Mouse (Mus musculus) CH12.LX (cell line): Measurements from ENCODE around the gene Mad1l1. TPM values are rescaled to one million over a fixed set of nuclear protein-coding genes. Genes with fewer than 3 reads are reported as not detected.

ENCODE experiments used
- DNase-seq: peaks from one replicate; pipeline ENCODE4 v3.0.0-alpha.2; 2013; ENCODE audit errors: extremely low read depth
- H3K27ac ChIP-seq: 2 replicates; pipeline ENCODE4 v1.5.1; 2012; ENCODE audit warnings: low read depth, mild to moderate bottlenecking, control low read depth, moderate library complexity; ENCODE audit not compliant: insufficient read depth
- H3K27me3 ChIP-seq: replicated peaks from 2 replicates; pipeline ENCODE3; 2012; ENCODE audit warnings: inconsistent platforms
- H3K36me3 ChIP-seq, 2 experiments: replicated peaks in 1 of 2; 2 replicates each; pipeline versions ENCODE3 to v1.6.1; 2012; ENCODE audit warnings: inconsistent platforms in 1 of 2, low read length in 1 of 2, mild to moderate bottlenecking in 1 of 2, mixed read lengths in 1 of 2, moderate library complexity in 1 of 2; ENCODE audit not compliant: control insufficient read depth in 1 of 2, insufficient read depth in 1 of 2
- H3K4me1 ChIP-seq, 2 experiments: 2 replicates each; pipeline ENCODE4 v1.6.1; 2012; ENCODE audit warnings: inconsistent platforms in 1 of 2, moderate library complexity in 1 of 2; ENCODE audit not compliant: insufficient read depth in 2 of 2, control insufficient read depth in 1 of 2
- H3K4me2 ChIP-seq: 2 replicates; pipeline ENCODE4 v1.6.1; 2012; ENCODE audit warnings: low read depth, mild to moderate bottlenecking, control low read depth; ENCODE audit not compliant: poor library complexity, insufficient read depth, severe bottlenecking
- H3K4me3 ChIP-seq, 3 experiments: fragments of 150-350 bp in 1 of 3; sonication (generic) in 1 of 3; replicated peaks in 1 of 3; 2 replicates each; pipeline versions ENCODE3 to v1.5.1; 2011 to 2012; ENCODE audit warnings: low read depth in 2 of 3, low read length in 2 of 3, mild to moderate bottlenecking in 2 of 3, moderate library complexity in 2 of 3, control low read depth in 1 of 3, improper control_type of control experiment in 1 of 3, inconsistent platforms in 1 of 3, mixed read lengths in 1 of 3; ENCODE audit not compliant: poor library complexity in 1 of 3
- H3K79me2 ChIP-seq: replicated peaks from 2 replicates; pipeline ENCODE4 v1.6.1; 2012; ENCODE audit warnings: mild to moderate bottlenecking, moderate library complexity; ENCODE audit not compliant: control insufficient read depth, poor library complexity, insufficient read depth, severe bottlenecking; ENCODE audit errors: extremely low read depth
- H3K9ac ChIP-seq: 2 replicates; pipeline ENCODE4 v1.6.1; 2012; ENCODE audit warnings: low read depth, mild to moderate bottlenecking, control low read depth, moderate library complexity; ENCODE audit not compliant: insufficient read depth
- H3K9me3 ChIP-seq: replicated peaks from 2 replicates; pipeline ENCODE3; 2012; ENCODE audit warnings: low read length, inconsistent platforms, mixed read lengths
- CTCF ChIP-seq, 2 experiments: IDR thresholded peaks in 1 of 2; conservative IDR thresholded peaks in 1 of 2; 2 replicates each; pipeline ENCODE4 v1.5.1; 2011 to 2012; ENCODE audit warnings: low read depth in 2 of 2, low read length in 2 of 2, improper control_type of control experiment in 1 of 2, inconsistent platforms in 1 of 2, mild to moderate bottlenecking in 1 of 2, moderate library complexity in 1 of 2
- E2F4 ChIP-seq: IDR thresholded peaks from 2 replicates; pipeline ENCODE4 v1.6.1; 2011; ENCODE audit warnings: low read depth, low read length, improper control_type of control experiment; ENCODE audit not compliant: insufficient replicate concordance
- ELF1 ChIP-seq: IDR thresholded peaks from 2 replicates; pipeline ENCODE4 v1.6.1; 2014; ENCODE audit warnings: low read depth, mild to moderate bottlenecking, inconsistent platforms, low read length, improper control_type of control experiment
- ETS1 ChIP-seq: conservative IDR thresholded peaks from 2 replicates; pipeline ENCODE4 v1.6.1; 2012; ENCODE audit warnings: low read depth, mild to moderate bottlenecking, inconsistent platforms, low read length, improper control_type of control experiment, moderate library complexity
- GABPA ChIP-seq: IDR thresholded peaks from 2 replicates; pipeline ENCODE4 v1.6.1; 2012; ENCODE audit warnings: low read depth, low read length, improper control_type of control experiment, inconsistent platforms; ENCODE audit not compliant: insufficient replicate concordance
- JUN ChIP-seq: IDR thresholded peaks from 2 replicates; pipeline ENCODE4 v1.6.1; 2011; ENCODE audit warnings: low read depth, mild to moderate bottlenecking, low read length, improper control_type of control experiment, moderate library complexity; ENCODE audit not compliant: insufficient read depth
- MAFK ChIP-seq: IDR thresholded peaks from 2 replicates; pipeline ENCODE4 v1.6.1; 2011; ENCODE audit warnings: low read length, improper control_type of control experiment; ENCODE audit not compliant: insufficient replicate concordance
- MEF2A ChIP-seq: IDR thresholded peaks from 2 replicates; pipeline ENCODE4 v1.6.1; 2014; ENCODE audit warnings: low read depth, mild to moderate bottlenecking, inconsistent platforms, low read length, improper control_type of control experiment, borderline replicate concordance
- MXI1 ChIP-seq: IDR thresholded peaks from 2 replicates; pipeline ENCODE4 v1.6.1; 2011; ENCODE audit warnings: mild to moderate bottlenecking, low read depth, low read length, improper control_type of control experiment
- MYC ChIP-seq: IDR thresholded peaks from 2 replicates; pipeline ENCODE4 v1.6.1; 2011; ENCODE audit warnings: low read depth, mild to moderate bottlenecking, improper control_type of control experiment, low read length
- NRF1 ChIP-seq: IDR thresholded peaks from 2 replicates; pipeline ENCODE4 v1.6.1; 2014; ENCODE audit warnings: low read depth, mild to moderate bottlenecking, inconsistent platforms, low read length, improper control_type of control experiment, moderate library complexity
- PAX5 ChIP-seq: IDR thresholded peaks from 2 replicates; pipeline ENCODE4 v1.6.1; 2012; ENCODE audit warnings: low read length, inconsistent platforms, mixed read lengths
- POLR2AphosphoS2 ChIP-seq: IDR thresholded peaks from 2 replicates; pipeline ENCODE4 v1.6.1; 2011; ENCODE audit warnings: low read depth, low read length, improper control_type of control experiment
- RAD21 ChIP-seq: IDR thresholded peaks from 2 replicates; pipeline ENCODE4 v1.6.1; 2011; ENCODE audit warnings: low read depth, mild to moderate bottlenecking, low read length, improper control_type of control experiment, moderate library complexity
- SIN3A ChIP-seq: IDR thresholded peaks from 2 replicates; pipeline ENCODE4 v1.6.1; 2012; ENCODE audit warnings: low read length, improper control_type of control experiment, inconsistent platforms
- TBP ChIP-seq: conservative IDR thresholded peaks from 2 replicates; pipeline ENCODE4 v1.6.1; 2011; ENCODE audit warnings: low read depth, low read length, improper control_type of control experiment
- TCF12 ChIP-seq: IDR thresholded peaks from 2 replicates; pipeline ENCODE4 v1.6.1; 2014; ENCODE audit warnings: low read depth, mild to moderate bottlenecking, inconsistent platforms, low read length, improper control_type of control experiment
- UBTF ChIP-seq: IDR thresholded peaks from 2 replicates; pipeline ENCODE4 v1.6.1; 2012; ENCODE audit warnings: low read depth, mild to moderate bottlenecking, inconsistent platforms, low read length, improper control_type of control experiment, moderate library complexity
- dilution Hi-C: fragments of 300-500 bp; cut with MboI; formaldehyde crosslinking; loops from 2 replicates; pipeline ENCODE4 v1.14.3; 2020; ENCODE audit warnings: low sequenced_read_pairs; ENCODE audit not compliant: extremely low pct_unique_long_range_greater_than_20kb, extremely low pct_ligation_motif_present
- in situ Hi-C: fragments of 300-500 bp; cut with MboI; formaldehyde crosslinking; loops from 3 replicates; pipeline ENCODE4 v1.14.3; 2019; ENCODE audit warnings: low sequenced_read_pairs, low pct_ligation_motif_present, low pct_unique_long_range_greater_than_20kb, mixed read lengths
- polyA plus RNA-seq: library from polyadenylated mRNA; unstranded; fragments of >175 nt; gene quantifications from 2 replicates; pipeline ENCODE4 v1.2.1, GENCODE M21; 2012; ENCODE audit warnings: low read depth; ENCODE audit not compliant: insufficient read length
- total RNA-seq, 2 experiments: library from RNA; depleted of rRNA; stranded (reverse); fragments of 300-350 nt in 1 of 2; fragments of >200 nt in 1 of 2; gene quantifications; 2 replicates each; pipeline ENCODE4 v1.2.3; 2012 to 2014

The Mad1l1 gene
- total and polyA plus RNA-seq, 3 experiments, result 24.8 to 45.6 (median 28.9) TPM

DNA sequence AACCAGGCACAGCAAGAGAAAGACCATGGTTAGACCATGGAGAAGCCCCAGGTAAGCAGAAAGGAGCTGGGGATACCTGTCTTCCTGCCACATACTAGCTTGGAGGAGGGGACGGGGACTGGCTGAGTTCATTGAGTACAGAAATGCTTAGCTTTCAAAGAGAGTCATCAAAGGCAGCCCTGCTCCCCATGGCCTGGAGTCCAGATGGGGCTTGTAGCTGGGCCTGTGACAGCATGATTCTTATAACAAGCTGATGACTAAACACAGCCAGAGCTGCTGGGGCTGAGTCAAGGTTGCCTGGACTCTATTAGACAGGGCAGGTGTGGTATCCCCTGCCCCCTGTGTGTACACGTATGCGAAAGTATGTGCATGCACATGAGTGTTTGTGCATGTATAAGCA lies 242.9 kb downstream of the Mad1l1 start:
- peaks cover 11 to 91% of the 10 kb centered on the region in 2 experiments for H3K36me3 ChIP-seq
- H3K27me3 ChIP-seq, result no peaks in the 10 kb centered on the region
- in situ Hi-C loops (no loop called here), dilution Hi-C loops (no loop called here)
- no peak overlapping the region for H3K27ac ChIP-seq
- TF ChIP-seq TCF12, result no peak
- TF ChIP-seq PAX5, result no peak
- TF ChIP-seq NRF1, result no peak
- TF ChIP-seq GABPA, result no peak
- TF ChIP-seq RAD21, result no peak
- TF ChIP-seq MXI1, result no peak
- no peak for TF ChIP-seq POLR2AphosphoS2
- H3K4me3 ChIP-seq, result no peak overlapping the region
- H3K9me3 ChIP-seq, result no peaks in the 10 kb centered on the region
- peaks cover 0 to 16% of the 10 kb centered on the region in 2 experiments; a peak in 2 of 4 replicates for H3K4me1 ChIP-seq
- H3K79me2 ChIP-seq, result no peaks in the 10 kb centered on the region
- no peak overlapping the region for H3K9ac ChIP-seq
- DNase-seq, result no peak
- no peak overlapping the region for H3K4me2 ChIP-seq

DNA sequence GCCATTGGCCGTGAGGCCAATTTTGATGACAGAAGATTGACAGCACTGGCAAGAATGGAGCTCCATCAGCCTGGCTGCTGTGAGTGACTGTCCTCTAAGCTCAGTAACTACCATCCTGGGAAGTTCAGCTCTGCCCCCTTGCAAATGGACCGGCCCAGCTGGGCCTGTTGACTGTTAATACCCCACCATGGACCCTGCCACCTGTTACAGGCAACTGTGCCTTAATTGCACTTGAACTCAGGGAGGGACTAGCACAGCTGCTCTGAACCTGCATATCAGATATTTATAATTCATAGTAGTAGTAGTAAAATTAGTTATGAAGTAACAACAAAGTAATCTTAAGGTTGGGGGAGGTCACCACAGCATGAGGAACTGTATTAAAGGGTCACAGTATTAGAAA lies 244.9 kb downstream of the Mad1l1 start:
- Histone ChIP-seq H3K4me2 (no peak overlapping the region), H3K27ac (no peak overlapping the region), H3K36me3 (peaks cover 6 to 89% of the 10 kb centered on the region in 2 experiments), H3K27me3 (no peaks in the 10 kb centered on the region), H3K4me1 (no peaks in the 10 kb centered on the region)
- in situ Hi-C loops, result no loop called here
- no peak for DNase-seq
- dilution Hi-C loops, result no loop called here
- TF ChIP-seq CTCF (conservative IDR thresholded peaks at IDR 0.05 in 1 of 2, IDR thresholded peaks at IDR 0.05 in 1 of 2; ENCODE audit: low read depth in 2 of 2, low read length in 2 of 2), result no peak
- TF ChIP-seq E2F4, result no peak
- TF ChIP-seq MEF2A, result no peak
- no peak for TF ChIP-seq TBP
- TF ChIP-seq UBTF, result no peak
- no peak for TF ChIP-seq ETS1
- no peak for TF ChIP-seq TCF12
- TF ChIP-seq SIN3A, result no peak
- TF ChIP-seq MYC, result no peak
- TF ChIP-seq ELF1, result no peak
- TF ChIP-seq JUN, result no peak
- TF ChIP-seq PAX5, result no peak
- TF ChIP-seq MAFK, result no peak
- TF ChIP-seq, all 38 proteins: peak for 0
- no peak overlapping the region for H3K4me3 ChIP-seq
- H3K9ac ChIP-seq, result no peak overlapping the region
- no peaks in the 10 kb centered on the region for H3K79me2 ChIP-seq
- H3K9me3 ChIP-seq, result no peaks in the 10 kb centered on the region
